Mouse (Mus musculus) hindbrain, postnatal 0 days (tissue): ENCODE measurements around the gene Esyt1. TPM values are rescaled to one million over a fixed set of nuclear protein-coding genes. Genes with fewer than 3 reads are reported as not detected.
A peak's percentile ranks its signal among the peaks of the same experiment; 100 is the strongest.

Experiments used
- ATAC-seq: fragments of 200-750 bp; cut with Nextera tagmentation; 2 replicates; pipeline ENCODE4 v1.8.0; 2017; ENCODE audit warnings: mild to moderate bottlenecking, moderate TSS enrichment, moderate library complexity
- DNase-seq: peaks from one replicate; pipeline ENCODE4 v3.0.0-alpha.2; 2015; ENCODE audit warnings: low spot score
- H3K27ac ChIP-seq: fragments of 300-500 bp; sonication (generic); 2 replicates; pipeline ENCODE4 v1.5.1; 2014; ENCODE audit warnings: mild to moderate bottlenecking
- H3K27me3 ChIP-seq: fragments of 300-500 bp; sonication (generic); 2 replicates; pipeline ENCODE4 v1.6.1; 2014; ENCODE audit warnings: low read length, mixed read lengths; ENCODE audit not compliant: insufficient read depth
- H3K36me3 ChIP-seq: fragments of 300-500 bp; sonication (generic); 2 replicates; pipeline ENCODE4 v1.6.1; 2014; ENCODE audit warnings: low read length, mixed read lengths; ENCODE audit not compliant: insufficient read depth
- H3K4me1 ChIP-seq: fragments of 300-500 bp; sonication (generic); 2 replicates; pipeline ENCODE4 v1.6.1; 2014; ENCODE audit warnings: antibody characterized with exemption, low read length, mixed read lengths; ENCODE audit not compliant: insufficient read depth
- H3K4me2 ChIP-seq: fragments of 300-500 bp; sonication (generic); 2 replicates; pipeline ENCODE4 v1.6.1; 2014; ENCODE audit warnings: low read depth, mild to moderate bottlenecking, low read length, moderate library complexity, mixed read lengths
- H3K4me3 ChIP-seq: fragments of 300-500 bp; sonication (generic); 2 replicates; pipeline ENCODE4 v1.5.1; 2014; ENCODE audit warnings: low read length
- H3K9ac ChIP-seq: fragments of 300-500 bp; sonication (generic); replicated peaks from 2 replicates; pipeline ENCODE4 v1.6.1; 2014; ENCODE audit warnings: mild to moderate bottlenecking, low read length, moderate library complexity, mixed read lengths
- H3K9me3 ChIP-seq: fragments of 300-500 bp; sonication (generic); 2 replicates; pipeline ENCODE4 v1.6.1; 2016; ENCODE audit warnings: low read length, mixed read lengths
- CTCF ChIP-seq: IDR thresholded peaks from 2 replicates; pipeline ENCODE4 v1.5.1; 2016; ENCODE audit warnings: antibody characterized with exemption, control low read depth, low read depth
- WGBS: fragments of 180-500 bp; shearing (Covaris S2); extraction: QIAGEN DNeasy Blood & Tissue Kit; methylation state at CpG from one replicate; pipeline ENCODE4 v1.1.7; 2014; 5-methylcytosine and 5-hydroxymethylcytosine counted together
- polyA plus RNA-seq: library from polyadenylated mRNA; unstranded; fragments of >200 nt; fragmentation: Nextera tagmentation; extraction: Ambion mirVana; gene quantifications from 2 replicates; pipeline ENCODE4 v1.2.1, GENCODE M21; 2015
- total RNA-seq: library from RNA; depleted of rRNA; stranded (reverse); fragments of >200 nt; gene quantifications from 2 replicates; pipeline ENCODE4 v1.2.3, GENCODE M21; 2014

The Esyt1 gene
- total and polyA plus RNA-seq, 2 experiments from 2014 or later, result 13.3 to 22.9 TPM

- ATAC-seq (peak; percentile 49), DNase-seq (peak; percentile 67)
- Histone ChIP-seq H3K9ac (peak overlapping the region; percentile 77), H3K9me3 (no peaks in the 10 kb centered on the region), H3K27ac (peak overlapping the region; percentile 79), H3K4me3 (peak overlapping the region; percentile 83), H3K4me1 (no peaks in the 10 kb centered on the region), H3K27me3 (no peaks in the 10 kb centered on the region), H3K4me2 (peak overlapping the region; percentile 99), H3K36me3 (peaks cover 6% of the 10 kb centered on the region; the same call in 1 of the 2 replicates)
- TF ChIP-seq CTCF, result no peak
- under 1% methylated on average over 58 of the region's 58 CpGs for WGBS
Observed at GRCm38 (mm10) chr10:128524732-128525662, 674 bp downstream of the Esyt1 start.

GRCm38 (mm10) chr10:128524111-128524731, 1.4 kb downstream of the Esyt1 start:
- Histone ChIP-seq H3K9me3 (no peaks in the 10 kb centered on the region), H3K4me3 (peak overlapping the region; percentile 83), H3K27me3 (no peaks in the 10 kb centered on the region), H3K27ac (peak overlapping the region; percentile 79; the same call in 1 of the 2 replicates), H3K36me3 (peaks cover 6% of the 10 kb centered on the region; the same call in 1 of the 2 replicates), H3K4me2 (peak overlapping the region; percentile 99), H3K9ac (peak overlapping the region; percentile 77), H3K4me1 (no peaks in the 10 kb centered on the region)
- DNase-seq, result peak; percentile 21
- no peak for TF ChIP-seq CTCF
- no peak for ATAC-seq
- 21% methylated on average over 11 of the region's 11 CpGs for WGBS

GRCm38 (mm10) chr10:128522351-128522750, 3.3 kb downstream of the Esyt1 start:
- H3K9me3 ChIP-seq, result no peaks in the 10 kb centered on the region
- H3K27ac ChIP-seq, result no peak overlapping the region
- no peak overlapping the region for H3K4me2 ChIP-seq
- H3K9ac ChIP-seq, result no peak overlapping the region
- ATAC-seq, result no peak
- no peak for DNase-seq
- no peak for TF ChIP-seq CTCF
- H3K4me1 ChIP-seq, result no peaks in the 10 kb centered on the region
- no peaks in the 10 kb centered on the region for H3K27me3 ChIP-seq
- 78% methylated on average over 6 of the region's 6 CpGs for WGBS
- peaks cover 6% of the 10 kb centered on the region; the same call in 1 of the 2 replicates for H3K36me3 ChIP-seq
- H3K4me3 ChIP-seq, result no peak overlapping the region

- Histone ChIP-seq H3K4me1 (no peaks in the 10 kb centered on the region), H3K27ac (no peak overlapping the region), H3K27me3 (no peaks in the 10 kb centered on the region), H3K4me2 (no peak overlapping the region), H3K36me3 (peaks cover 6% of the 10 kb centered on the region; the same call in 1 of the 2 replicates), H3K9me3 (no peaks in the 10 kb centered on the region), H3K4me3 (no peak overlapping the region), H3K9ac (no peak overlapping the region)
- 88% methylated on average over 16 of the region's 16 CpGs for whole genome bisulfite sequencing
- ATAC-seq, result no peak
- TF ChIP-seq CTCF, result no peak
- DNase-seq, result no peak
Observed at GRCm38 (mm10) chr10:128520591-128520990, 5.1 kb downstream of the Esyt1 start.

- DNase-seq, result peak; percentile 64
- H3K27me3 ChIP-seq, result no peaks in the 10 kb centered on the region
- TF ChIP-seq CTCF, result peak; percentile 67
Observed at GRCm38 (mm10) chr10:128518833-128519232, 6.8 kb downstream of the Esyt1 start.

GRCm38 (mm10) chr10:128516677-128517076, 9.0 kb downstream of the Esyt1 start:
- no peak for ATAC-seq
- no peak; the same call in 1 of the 2 replicates for TF ChIP-seq CTCF
- peaks cover 12% of the 10 kb centered on the region; the same call in 1 of the 2 replicates for H3K36me3 ChIP-seq

More at GRCm38 (mm10) chr10:128518833-128519232, 6.8 kb downstream of the Esyt1 start:
- 78% methylated on average over 7 of the region's 7 CpGs for WGBS
- H3K9me3 ChIP-seq, result no peaks in the 10 kb centered on the region
- H3K4me2 ChIP-seq, result no peak overlapping the region
- H3K9ac ChIP-seq, result no peak overlapping the region
- H3K36me3 ChIP-seq, result peaks cover 6% of the 10 kb centered on the region; the same call in 1 of the 2 replicates
- no peaks in the 10 kb centered on the region for H3K4me1 ChIP-seq
- no peak overlapping the region for H3K4me3 ChIP-seq
- H3K27ac ChIP-seq, result no peak overlapping the region
- ATAC-seq, result no peak

More at GRCm38 (mm10) chr10:128516677-128517076, 9.0 kb downstream of the Esyt1 start:
- no peaks in the 10 kb centered on the region for H3K4me1 ChIP-seq
- H3K27ac ChIP-seq, result no peak overlapping the region
- WGBS, result 27% methylated on average over 6 of the region's 6 CpGs
- H3K27me3 ChIP-seq, result no peaks in the 10 kb centered on the region
- DNase-seq, result no peak
- H3K9ac ChIP-seq, result no peak overlapping the region
- no peak overlapping the region for H3K4me2 ChIP-seq
- no peak overlapping the region for H3K4me3 ChIP-seq
- H3K9me3 ChIP-seq, result no peaks in the 10 kb centered on the region
